Mouse (Mus musculus): ENCODE measurements at regions not wholly inside any gene's neighbourhood (a gene's known extent, or its start where the extent isn't known, plus 50 kb on each side); places are given as distances from the start of the nearest gene placed in this dataset.
"Not testable (repeated sequence)": the region's sequence is repeated elsewhere in the genome, so short reads cannot be mapped to it uniquely, and the experiment has no call there.

GRCm38 (mm10) chr7:92984701-92985682 lies 94.7 kb upstream of the Fam181b start:
- peak overlapping the region; percentile 81 for H3K27ac ChIP-seq
- H3K36me3 ChIP-seq (ENCODE audit: inconsistent target): no peaks in the 10 kb centered on the region
- no peaks in the 10 kb centered on the region for H3K79me2 ChIP-seq (ENCODE audit: inconsistent target)
- no peak overlapping the region for H3K4me3 ChIP-seq (ENCODE audit: inconsistent target)
- 80% methylated on average over 18 of the region's 18 CpGs for WGBS (ENCODE audit: missing documents)

- H3K27ac ChIP-seq: peak overlapping the region; percentile 81
- no peaks in the 10 kb centered on the region for H3K79me2 ChIP-seq (ENCODE audit: inconsistent target)
- H3K4me3 ChIP-seq (ENCODE audit: inconsistent target): no peak overlapping the region
- 100% methylated on average over 2 of the region's 2 CpGs for WGBS (ENCODE audit: missing documents)
- no peaks in the 10 kb centered on the region for H3K36me3 ChIP-seq (ENCODE audit: inconsistent target)
Observed at GRCm38 (mm10) chr7:92985683-92986070, 94.0 kb upstream of the Fam181b start.

GRCm38 (mm10) chr7:92998886-92999285 lies 80.8 kb upstream of the Fam181b start:
- Histone ChIP-seq H3K27ac (no peak overlapping the region), H3K79me2 (ENCODE audit: inconsistent target) (no peaks in the 10 kb centered on the region), H3K4me3 (ENCODE audit: inconsistent target) (no peak overlapping the region), H3K36me3 (ENCODE audit: inconsistent target) (no peaks in the 10 kb centered on the region)
- WGBS (ENCODE audit: missing documents): 87% methylated on average over 3 of the region's 3 CpGs

- H3K27ac ChIP-seq; H3K79me2 ChIP-seq (ENCODE audit: inconsistent target); H3K36me3 ChIP-seq (ENCODE audit: inconsistent target); H3K4me3 ChIP-seq (ENCODE audit: inconsistent target): not testable (repeated sequence)
- WGBS (ENCODE audit: missing documents): 26% methylated on average over 5 of the region's 5 CpGs
Observed at GRCm38 (mm10) chr7:93006694-93007231, 72.9 kb upstream of the Fam181b start.

- no peaks in the 10 kb centered on the region for H3K79me2 ChIP-seq (ENCODE audit: inconsistent target)
- no peak overlapping the region for H3K27ac ChIP-seq
- H3K4me3 ChIP-seq (ENCODE audit: inconsistent target): no peak overlapping the region
- H3K36me3 ChIP-seq (ENCODE audit: inconsistent target): no peaks in the 10 kb centered on the region
- WGBS (ENCODE audit: missing documents): 84% methylated on average over 4 of the region's 4 CpGs
Observed at GRCm38 (mm10) chr7:93007721-93008120, 71.9 kb upstream of the Fam181b start.

GRCm38 (mm10) chr7:93019390-93019789 lies 60.3 kb upstream of the Fam181b start:
- 90% methylated on average over 1 of the region's 1 CpGs for WGBS (ENCODE audit: missing documents)
- H3K79me2 ChIP-seq (ENCODE audit: inconsistent target): no peaks in the 10 kb centered on the region
- H3K27ac ChIP-seq: no peak overlapping the region
- H3K36me3 ChIP-seq (ENCODE audit: inconsistent target): no peaks in the 10 kb centered on the region
- no peak overlapping the region for H3K4me3 ChIP-seq (ENCODE audit: inconsistent target)

GRCm38 (mm10) chr7:93023489-93024130 lies 56.1 kb upstream of the Fam181b start:
- H3K79me2 ChIP-seq (ENCODE audit: inconsistent target): no peaks in the 10 kb centered on the region
- H3K4me3 ChIP-seq (ENCODE audit: inconsistent target): no peak overlapping the region
- no peaks in the 10 kb centered on the region for H3K36me3 ChIP-seq (ENCODE audit: inconsistent target)
- 93% methylated on average over 5 of the region's 5 CpGs for WGBS (ENCODE audit: missing documents)
- H3K27ac ChIP-seq: no peak overlapping the region

GRCm38 (mm10) chr7:93026231-93026630 lies 53.4 kb upstream of the Fam181b start:
- Histone ChIP-seq H3K79me2 (ENCODE audit: inconsistent target) (no peaks in the 10 kb centered on the region), H3K27ac (no peak overlapping the region), H3K36me3 (ENCODE audit: inconsistent target) (no peaks in the 10 kb centered on the region), H3K4me3 (ENCODE audit: inconsistent target) (no peak overlapping the region)
- WGBS (ENCODE audit: missing documents): 93% methylated on average over 4 of the region's 4 CpGs

Data from macrophage (primary cell).